9 mouse cellular contexts compared by ENCODE assay signal in genomic region chr4:58400861-58401341, GRCm38 (mm10).
DNase-seq lines count a peak whose midpoint lies in the region; ATAC-seq and TF ChIP-seq lines count a peak whose summit lies in the region.
"Had no signal": no experiment of that assay in that cellular context is flagged by ENCODE, and none has a peak within 500 bp of the region (broad histone marks: within the 10 kb centered on the region; RNA-seq: fewer than 3 reads in every experiment).

No protein-coding gene starts in this region.

- no peak for TF ChIP-seq POLR2A in heart, adult 2 months (IDR thresholded peaks at IDR 0.05; ENCODE audit: insufficient read depth, low read depth, low read length)

- no peaks in the 10 kb centered on the region for H3K36me3 ChIP-seq in heart, adult 2 months (ENCODE audit: control insufficient read depth, insufficient read depth, low read length)
- H3K36me3 ChIP-seq in heart, embryonic 12.5 days = no peaks in the 10 kb centered on the region
- H3K36me3 ChIP-seq in embryonic facial prominence, embryonic 15.5 days = no peaks in the 10 kb centered on the region
- no peaks in the 10 kb centered on the region for H3K36me3 ChIP-seq in lung, embryonic 16.5 days (ENCODE audit: control insufficient read depth, insufficient read depth, low read length)
- H3K36me3 ChIP-seq in hindbrain, embryonic 10.5 days = no peaks in the 10 kb centered on the region
- H3K36me3 ChIP-seq: heart, embryonic 15.5 days had no signal

- H3K9ac ChIP-seq in heart, adult 2 months (ENCODE audit: low read depth, low read length) = no peak overlapping the region
- no peak overlapping the region for H3K9ac ChIP-seq in heart, embryonic 12.5 days
- no peak overlapping the region for H3K9ac ChIP-seq in embryonic facial prominence, embryonic 15.5 days
- no peak overlapping the region for H3K9ac ChIP-seq in lung, embryonic 16.5 days (ENCODE audit: low read length)
- H3K9ac ChIP-seq: heart, embryonic 15.5 days had no signal

- ATAC-seq in heart, embryonic 12.5 days (ENCODE audit: insufficient number of reproducible peaks, low FRiP score) = no peak
- ATAC-seq in embryonic facial prominence, embryonic 15.5 days (ENCODE audit: insufficient number of reproducible peaks, low FRiP score, low TSS enrichment, low read depth) = peak; percentile 80
- peak; percentile 74 for ATAC-seq in lung, embryonic 16.5 days (ENCODE audit: low read depth)

- no peaks in the 10 kb centered on the region for H3K79me2 ChIP-seq in heart, adult 2 months (replicated peaks; ENCODE audit: control insufficient read depth, insufficient read depth, low read length)

- H3K4me2 ChIP-seq in heart, embryonic 12.5 days = no peak overlapping the region
- H3K4me2 ChIP-seq in embryonic facial prominence, embryonic 15.5 days (replicated peaks) = no peak overlapping the region
- no peak overlapping the region for H3K4me2 ChIP-seq in lung, embryonic 16.5 days (ENCODE audit: low read depth, low read length)
- H3K4me2 ChIP-seq: heart, embryonic 15.5 days had no signal

- no peak overlapping the region for H3K27ac ChIP-seq in heart, adult 2 months
- H3K27ac ChIP-seq in heart, embryonic 12.5 days (ENCODE audit: poor library complexity, severe bottlenecking) = no peak overlapping the region
- peak overlapping the region; percentile 58 for H3K27ac ChIP-seq in embryonic facial prominence, embryonic 15.5 days (replicated peaks)
- no peak overlapping the region for H3K27ac ChIP-seq in lung, embryonic 16.5 days (ENCODE audit: low read length)
- H3K27ac ChIP-seq in hindbrain, embryonic 10.5 days = no peak overlapping the region
- H3K27ac ChIP-seq: heart, embryonic 15.5 days had no signal

- WGBS in heart, adult 2 months = 74% methylated on average over 12 of the region's 12 CpGs
- 75% methylated on average over 12 of the region's 12 CpGs for WGBS in heart, embryonic 12.5 days
- WGBS in embryonic facial prominence, embryonic 15.5 days = 52% methylated on average over 12 of the region's 12 CpGs
- 58% methylated on average over 12 of the region's 12 CpGs for WGBS in lung, embryonic 16.5 days
- WGBS in hindbrain, embryonic 10.5 days = 96% methylated on average over 12 of the region's 12 CpGs

- no peaks in the 10 kb centered on the region for H3K27me3 ChIP-seq in heart, adult 2 months (ENCODE audit: control insufficient read depth, insufficient read depth, low read length)
- H3K27me3 ChIP-seq in heart, embryonic 12.5 days (replicated peaks) = no peaks in the 10 kb centered on the region
- H3K27me3 ChIP-seq in embryonic facial prominence, embryonic 15.5 days = no peaks in the 10 kb centered on the region
- H3K27me3 ChIP-seq in lung, embryonic 16.5 days (ENCODE audit: control insufficient read depth, insufficient read depth, low read depth, low read length) = no peaks in the 10 kb centered on the region
- no peaks in the 10 kb centered on the region for H3K27me3 ChIP-seq in hindbrain, embryonic 10.5 days (ENCODE audit: insufficient read depth, poor library complexity, severe bottlenecking)
- H3K27me3 ChIP-seq: heart, embryonic 15.5 days had no signal

- intact Hi-C loops in heart, adult 2 months (cut with DNase I) = no loop called here
- intact Hi-C loops in heart, postnatal 25 days (cut with DNase I) = loop anchor here (10.0 kb wide), 1 partner anchor 106 kb away; no protein-coding TSS in a partner anchor

- H3K4me1 ChIP-seq in heart, adult 2 months (ENCODE audit: control insufficient read depth, insufficient read depth, low read length) = peaks cover 1% of the 10 kb centered on the region; the same call in 1 of the 2 replicates
- no peaks in the 10 kb centered on the region for H3K4me1 ChIP-seq in heart, embryonic 12.5 days (replicated peaks)
- peaks cover 3% of the 10 kb centered on the region for H3K4me1 ChIP-seq in embryonic facial prominence, embryonic 15.5 days
- H3K4me1 ChIP-seq in lung, embryonic 16.5 days (replicated peaks; ENCODE audit: control insufficient read depth, insufficient read depth, low read length) = peaks cover 3% of the 10 kb centered on the region; the same call in 1 of the 2 replicates
- no peaks in the 10 kb centered on the region for H3K4me1 ChIP-seq in hindbrain, embryonic 10.5 days (replicated peaks)
- H3K4me1 ChIP-seq: heart, embryonic 15.5 days had no signal

- TF ChIP-seq CTCF in heart, adult 2 months (IDR thresholded peaks at IDR 0.05) = no peak

- H3K4me3 ChIP-seq in heart, adult 2 months = no peak overlapping the region
- H3K4me3 ChIP-seq in heart, embryonic 12.5 days = no peak overlapping the region
- H3K4me3 ChIP-seq in embryonic facial prominence, embryonic 15.5 days (replicated peaks) = no peak overlapping the region
- H3K4me3 ChIP-seq in lung, embryonic 16.5 days (ENCODE audit: low read length) = no peak overlapping the region
- H3K4me3 ChIP-seq in hindbrain, embryonic 10.5 days = no peak overlapping the region
- H3K4me3 ChIP-seq: heart, embryonic 15.5 days had no signal

- peak; percentile 41 to 52 for DNase-seq in heart, adult 2 months
- DNase-seq in heart, postnatal 25 days (ENCODE audit: low spot score) = peak; percentile 33
- DNase-seq in MN1 (ENCODE audit: low spot score) = no peak
- no peak for DNase-seq in thymus, postnatal 36 days
- DNase-seq in hindbrain, embryonic 10.5 days (ENCODE audit: low spot score) = no peak

- no peaks in the 10 kb centered on the region for H3K9me3 ChIP-seq in heart, embryonic 12.5 days (replicated peaks)
- H3K9me3 ChIP-seq in embryonic facial prominence, embryonic 15.5 days (replicated peaks) = no peaks in the 10 kb centered on the region
- no peaks in the 10 kb centered on the region for H3K9me3 ChIP-seq in lung, embryonic 16.5 days (ENCODE audit: control insufficient read depth, low read length)
- no peaks in the 10 kb centered on the region for H3K9me3 ChIP-seq in hindbrain, embryonic 10.5 days
- H3K9me3 ChIP-seq: heart, embryonic 15.5 days had no signal

- TF ChIP-seq EP300 in heart, adult 2 months (IDR thresholded peaks at IDR 0.05; ENCODE audit: insufficient read depth, low read depth, low read length) = no peak

Comparison
In these comparisons a context has a peak if more than half of its experiments do, and no peak if none do; other contexts are left out.
1. DNase-seq: peak in heart, adult 2 months (2 of 2) and heart, postnatal 25 days (single experiment); none in MN1 (single experiment), thymus, postnatal 36 days (0 of 2) and hindbrain, embryonic 10.5 days (single experiment).